Mouse (Mus musculus) intestine, postnatal 0 days (tissue): ENCODE results near the gene Gm20661. TPM values are rescaled to one million over a fixed set of nuclear protein-coding genes. Genes with fewer than 3 reads are reported as not detected.
"Not testable (repeated sequence)": the region's sequence is repeated elsewhere in the genome, so short reads cannot be mapped to it uniquely, and the experiment has no call there.

Experiments
- ATAC-seq: fragments of 200-750 bp; cut with Nextera tagmentation; 2 replicates; pipeline ENCODE4 v1.8.0; 2017; ENCODE audit warnings: mild to moderate bottlenecking, moderate TSS enrichment, moderate library complexity
- H3K27ac ChIP-seq: fragments of 300-500 bp; sonication (generic); 2 replicates; pipeline ENCODE4 v1.5.1; 2014; ENCODE audit warnings: mild to moderate bottlenecking, low read depth, low read length, moderate library complexity
- H3K27me3 ChIP-seq: fragments of 300-500 bp; sonication (generic); replicated peaks from 2 replicates; pipeline ENCODE4 v1.6.1; 2014; ENCODE audit warnings: low read length, mixed read lengths; ENCODE audit not compliant: control insufficient read depth, insufficient read depth
- H3K36me3 ChIP-seq: fragments of 300-500 bp; sonication (generic); 2 replicates; pipeline ENCODE4 v1.6.1; 2014; ENCODE audit warnings: mild to moderate bottlenecking, moderate library complexity; ENCODE audit not compliant: control insufficient read depth, insufficient read depth
- H3K4me1 ChIP-seq: fragments of 300-500 bp; sonication (generic); replicated peaks from 2 replicates; pipeline ENCODE4 v1.6.1; 2014; ENCODE audit warnings: antibody characterized with exemption, low read length, mixed read lengths; ENCODE audit not compliant: control insufficient read depth, insufficient read depth
- H3K4me2 ChIP-seq: fragments of 300-500 bp; sonication (generic); replicated peaks from 2 replicates; pipeline ENCODE4 v1.6.1; 2014; ENCODE audit warnings: low read depth, mild to moderate bottlenecking, moderate library complexity
- H3K4me3 ChIP-seq: fragments of 300-500 bp; sonication (generic); 2 replicates; pipeline ENCODE4 v1.5.1; 2014; ENCODE audit warnings: low read depth, low read length
- H3K9ac ChIP-seq: fragments of 300-500 bp; sonication (generic); 2 replicates; pipeline ENCODE4 v1.6.1; 2014; ENCODE audit warnings: mild to moderate bottlenecking, low read depth, low read length
- H3K9me3 ChIP-seq: fragments of 300-500 bp; sonication (generic); 2 replicates; pipeline ENCODE4 v1.6.1; 2016; ENCODE audit warnings: mixed run types; ENCODE audit not compliant: control insufficient read depth
- CTCF ChIP-seq: sonication (generic); IDR thresholded peaks from 2 replicates; pipeline ENCODE4 v1.5.1; 2016; ENCODE audit warnings: low read depth, mild to moderate bottlenecking, control low read depth, antibody characterized with exemption, moderate library complexity
- WGBS: fragments of 180-500 bp; shearing (Covaris S2); extraction: QIAGEN DNeasy Blood & Tissue Kit; methylation state at CpG from one replicate; pipeline ENCODE4 v1.1.7; 2014; 5-methylcytosine and 5-hydroxymethylcytosine counted together
- polyA plus RNA-seq: library from polyadenylated mRNA; unstranded; fragments of >200 nt; fragmentation: Nextera tagmentation; extraction: Ambion mirVana; gene quantifications from 2 replicates; pipeline ENCODE4 v1.2.1, GENCODE M21; 2015

The Gm20661 gene
- polyA plus RNA-seq, 1 experiment from 2014 or later, result 0.39 TPM

- Histone ChIP-seq H3K4me2 (peak overlapping the region; percentile 95), H3K4me3 (peak overlapping the region; percentile 100), H3K9me3 (no peaks in the 10 kb centered on the region), H3K27ac (peak overlapping the region; percentile 96; the same call in 1 of the 2 replicates), H3K36me3 (no peaks in the 10 kb centered on the region), H3K27me3 (no peaks in the 10 kb centered on the region), H3K9ac (peak overlapping the region; percentile 100), H3K4me1 (0 out of 2 replicates have a peak, but pooled peaks cover 6% of the 10 kb centered on the region)
- no peak for TF ChIP-seq CTCF
- no peak for ATAC-seq
- WGBS, result 19% methylated on average over 8 of the region's 8 CpGs
These were observed 20.7 kb downstream of the Gm20661 start for GRCm38 (mm10) chr9:108003531-108003890.

- no peaks in the 10 kb centered on the region for H3K36me3 ChIP-seq
- no peaks in the 10 kb centered on the region for H3K9me3 ChIP-seq
- H3K4me1 ChIP-seq, result no peaks in the 10 kb centered on the region
- TF ChIP-seq CTCF, result no peak
- WGBS, result 71% methylated on average over 5 of the region's 5 CpGs
- H3K27ac ChIP-seq, result no peak overlapping the region
- no peak for ATAC-seq
- H3K9ac ChIP-seq, result no peak overlapping the region
- no peak overlapping the region for H3K4me2 ChIP-seq
- no peak overlapping the region for H3K4me3 ChIP-seq
- no peaks in the 10 kb centered on the region for H3K27me3 ChIP-seq
These were observed 25.2 kb downstream of the Gm20661 start for GRCm38 (mm10) chr9:108008041-108008440.

GRCm38 (mm10) chr9:108010385-108010784 lies 27.5 kb downstream of the Gm20661 start:
- H3K27me3 ChIP-seq, result no peaks in the 10 kb centered on the region
- no peak for ATAC-seq
- no peak for TF ChIP-seq CTCF

GRCm38 (mm10) chr9:108013577-108013976 lies 30.7 kb downstream of the Gm20661 start:
- H3K9me3 ChIP-seq, H3K4me1 ChIP-seq, H3K4me2 ChIP-seq, H3K27me3 ChIP-seq, ATAC-seq, H3K27ac ChIP-seq, H3K36me3 ChIP-seq, H3K9ac ChIP-seq, H3K4me3 ChIP-seq: not testable (repeated sequence)
- TF ChIP-seq CTCF, result peak; percentile 41
- 98% methylated on average over 2 of the region's 2 CpGs for WGBS

More at GRCm38 (mm10) chr9:108010385-108010784, 27.5 kb downstream of the Gm20661 start:
- no peaks in the 10 kb centered on the region for H3K4me1 ChIP-seq
- H3K4me2 ChIP-seq, result no peak overlapping the region
- H3K4me3 ChIP-seq, result no peak overlapping the region
- H3K9ac ChIP-seq, result no peak overlapping the region
- no peaks in the 10 kb centered on the region for H3K9me3 ChIP-seq
- H3K36me3 ChIP-seq, result no peaks in the 10 kb centered on the region
- no peak overlapping the region for H3K27ac ChIP-seq

- Histone ChIP-seq H3K27ac (no peak overlapping the region), H3K27me3 (no peaks in the 10 kb centered on the region), H3K36me3 (0 out of 2 replicates have a peak, but pooled peaks cover 6% of the 10 kb centered on the region), H3K9me3 (no peaks in the 10 kb centered on the region), H3K4me1 (no peaks in the 10 kb centered on the region), H3K9ac (no peak overlapping the region), H3K4me2 (no peak overlapping the region), H3K4me3 (no peak overlapping the region)
- TF ChIP-seq CTCF, result no peak
- no peak for ATAC-seq
- WGBS, result 80% methylated on average over 3 of the region's 3 CpGs
These were observed 34.3 kb downstream of the Gm20661 start for GRCm38 (mm10) chr9:108017127-108017526.

GRCm38 (mm10) chr9:108020741-108021140 lies 37.9 kb downstream of the Gm20661 start:
- H3K27ac ChIP-seq, result no peak overlapping the region

GRCm38 (mm10) chr9:108023216-108023615 lies 40.4 kb downstream of the Gm20661 start:
- Histone ChIP-seq H3K4me2 (no peak overlapping the region), H3K4me3 (no peak overlapping the region), H3K27ac (no peak overlapping the region), H3K9me3 (no peaks in the 10 kb centered on the region), H3K4me1 (no peaks in the 10 kb centered on the region), H3K36me3 (peaks cover 27% of the 10 kb centered on the region), H3K9ac (no peak overlapping the region), H3K27me3 (no peaks in the 10 kb centered on the region)
- ATAC-seq, result no peak
- TF ChIP-seq CTCF, result no peak
- 79% methylated on average over 3 of the region's 3 CpGs for WGBS

More at GRCm38 (mm10) chr9:108020741-108021140, 37.9 kb downstream of the Gm20661 start:
- 90% methylated on average over 1 of the region's 1 CpGs for WGBS
- no peak overlapping the region for H3K9ac ChIP-seq
- no peaks in the 10 kb centered on the region for H3K4me1 ChIP-seq
- H3K4me2 ChIP-seq, result no peak overlapping the region
- ATAC-seq, result no peak
- H3K27me3 ChIP-seq, result no peaks in the 10 kb centered on the region
- TF ChIP-seq CTCF, result no peak
- H3K9me3 ChIP-seq, result no peaks in the 10 kb centered on the region
- H3K36me3 ChIP-seq, result peaks cover 19% of the 10 kb centered on the region
- no peak overlapping the region for H3K4me3 ChIP-seq
